Mouse (Mus musculus): Measurements from ENCODE around the gene Dnmbp. TPM values are rescaled to one million over a fixed set of nuclear protein-coding genes. Genes with fewer than 3 reads are reported as not detected.

The Dnmbp gene
- polyA plus RNA-seq, 1 experiment from 2014 or later, result 19.2 TPM

- H3K4me3 ChIP-seq (replicated peaks; ENCODE audit: low read depth, low read length), result no peak overlapping the region
- H3K4me2 ChIP-seq (ENCODE audit: low read length), result peak overlapping the region; percentile 49; the same call in 1 of the 2 replicates
- WGBS, result 77% methylated on average over 2 of the region's 2 CpGs
Measured at GRCm38 (mm10) chr19:43887725-43888124, 52.3 kb downstream of the Dnmbp start.

GRCm38 (mm10) chr19:43887242-43887641 is 52.7 kb downstream of the Dnmbp start:
- no peak for ATAC-seq (replicated peaks; ENCODE audit: low FRiP score, low read depth)
- Histone ChIP-seq H3K36me3 (ENCODE audit: insufficient read depth, low read length) (0 out of 2 replicates have a peak, but pooled peaks cover 2% of the 10 kb centered on the region), H3K27ac (no peak overlapping the region), H3K4me2 (ENCODE audit: low read length) (peak overlapping the region; percentile 49; the same call in 1 of the 2 replicates), H3K27me3 (ENCODE audit: insufficient read depth, low read length) (no peaks in the 10 kb centered on the region), H3K4me1 (replicated peaks; ENCODE audit: insufficient read depth, low read length) (peaks cover 17% of the 10 kb centered on the region), H3K9me3 (replicated peaks; ENCODE audit: low read length) (no peaks in the 10 kb centered on the region), H3K9ac (ENCODE audit: low read depth, low read length) (no peak overlapping the region), H3K4me3 (replicated peaks; ENCODE audit: low read depth, low read length) (no peak overlapping the region)
- 85% methylated on average over 5 of the region's 5 CpGs for WGBS
- TF ChIP-seq CTCF (IDR thresholded peaks at IDR 0.05; ENCODE audit: low read depth), result no peak; the same call in 1 of the 2 replicates
- DNase-seq (ENCODE audit: low spot score), result no peak

More at GRCm38 (mm10) chr19:43887725-43888124, 52.3 kb downstream of the Dnmbp start:
- no peak for ATAC-seq (replicated peaks; ENCODE audit: low FRiP score, low read depth)
- Histone ChIP-seq H3K9ac (ENCODE audit: low read depth, low read length) (no peak overlapping the region), H3K36me3 (ENCODE audit: insufficient read depth, low read length) (0 out of 2 replicates have a peak, but pooled peaks cover 2% of the 10 kb centered on the region), H3K4me1 (replicated peaks; ENCODE audit: insufficient read depth, low read length) (peaks cover 17% of the 10 kb centered on the region), H3K27ac (no peak overlapping the region), H3K9me3 (replicated peaks; ENCODE audit: low read length) (no peaks in the 10 kb centered on the region), H3K27me3 (ENCODE audit: insufficient read depth, low read length) (no peaks in the 10 kb centered on the region)
- TF ChIP-seq CTCF (IDR thresholded peaks at IDR 0.05; ENCODE audit: low read depth), result no peak
- no peak for DNase-seq (ENCODE audit: low spot score)

- Histone ChIP-seq H3K4me1 (replicated peaks; ENCODE audit: insufficient read depth, low read length) (peaks cover 17% of the 10 kb centered on the region), H3K27me3 (ENCODE audit: insufficient read depth, low read length) (no peaks in the 10 kb centered on the region), H3K4me3 (replicated peaks; ENCODE audit: low read depth, low read length) (no peak overlapping the region), H3K9ac (ENCODE audit: low read depth, low read length) (0 out of 2 replicates have a peak overlapping the region, but pooled peaks have one; percentile 10), H3K36me3 (ENCODE audit: insufficient read depth, low read length) (0 out of 2 replicates have a peak, but pooled peaks cover 2% of the 10 kb centered on the region), H3K9me3 (replicated peaks; ENCODE audit: low read length) (no peaks in the 10 kb centered on the region), H3K27ac (no peak overlapping the region), H3K4me2 (ENCODE audit: low read length) (peak overlapping the region; percentile 42)
- 47% methylated on average over 12 of the region's 12 CpGs for WGBS
- ATAC-seq (replicated peaks; ENCODE audit: low FRiP score, low read depth) (no peak), DNase-seq (ENCODE audit: low spot score) (no peak)
- TF ChIP-seq CTCF (IDR thresholded peaks at IDR 0.05; ENCODE audit: low read depth), result no peak
Measured at GRCm38 (mm10) chr19:43886371-43887099, 53.5 kb downstream of the Dnmbp start.

GRCm38 (mm10) chr19:43884668-43885498 is 55.1 kb downstream of the Dnmbp start:
- Histone ChIP-seq H3K36me3 (ENCODE audit: insufficient read depth, low read length) (0 out of 2 replicates have a peak, but pooled peaks cover 2% of the 10 kb centered on the region), H3K4me1 (replicated peaks; ENCODE audit: insufficient read depth, low read length) (peaks cover 23% of the 10 kb centered on the region), H3K27ac (no peak overlapping the region), H3K27me3 (ENCODE audit: insufficient read depth, low read length) (no peaks in the 10 kb centered on the region), H3K9ac (ENCODE audit: low read depth, low read length) (no peak overlapping the region), H3K4me3 (replicated peaks; ENCODE audit: low read depth, low read length) (no peak overlapping the region), H3K4me2 (ENCODE audit: low read length) (peak overlapping the region; percentile 27), H3K9me3 (replicated peaks; ENCODE audit: low read length) (no peaks in the 10 kb centered on the region)
- 54% methylated on average over 13 of the region's 13 CpGs for WGBS
- no peak for TF ChIP-seq CTCF (IDR thresholded peaks at IDR 0.05; ENCODE audit: low read depth)
- DNase-seq (ENCODE audit: low spot score) (no peak), ATAC-seq (replicated peaks; ENCODE audit: low FRiP score, low read depth) (no peak)

- Histone ChIP-seq H3K4me1 (replicated peaks; ENCODE audit: insufficient read depth, low read length) (peaks cover 32% of the 10 kb centered on the region), H3K36me3 (ENCODE audit: insufficient read depth, low read length) (no peaks in the 10 kb centered on the region), H3K4me2 (ENCODE audit: low read length) (peak overlapping the region; percentile 39), H3K4me3 (replicated peaks; ENCODE audit: low read depth, low read length) (no peak overlapping the region), H3K9me3 (replicated peaks; ENCODE audit: low read length) (no peaks in the 10 kb centered on the region), H3K27me3 (ENCODE audit: insufficient read depth, low read length) (no peaks in the 10 kb centered on the region), H3K27ac (peak overlapping the region; percentile 71), H3K9ac (ENCODE audit: low read depth, low read length) (0 out of 2 replicates have a peak overlapping the region, but pooled peaks have one; percentile 5)
- DNase-seq (ENCODE audit: low spot score), result peak; percentile 54
- TF ChIP-seq CTCF (IDR thresholded peaks at IDR 0.05; ENCODE audit: low read depth), result no peak
- 14% methylated on average over 18 of the region's 18 CpGs for WGBS
- no peak for ATAC-seq (replicated peaks; ENCODE audit: low FRiP score, low read depth)
Measured at GRCm38 (mm10) chr19:43882895-43883573, 57.0 kb downstream of the Dnmbp start.

- no peak for DNase-seq (ENCODE audit: low spot score)
- peaks cover 32% of the 10 kb centered on the region for H3K4me1 ChIP-seq (replicated peaks; ENCODE audit: insufficient read depth, low read length)
Measured at GRCm38 (mm10) chr19:43881615-43882014, 58.4 kb downstream of the Dnmbp start.

More at GRCm38 (mm10) chr19:43881615-43882014, 58.4 kb downstream of the Dnmbp start:
- 83% methylated on average over 7 of the region's 7 CpGs for WGBS
- Histone ChIP-seq H3K27ac (no peak overlapping the region), H3K9ac (ENCODE audit: low read depth, low read length) (no peak overlapping the region), H3K4me2 (ENCODE audit: low read length) (no peak overlapping the region), H3K36me3 (ENCODE audit: insufficient read depth, low read length) (no peaks in the 10 kb centered on the region), H3K9me3 (replicated peaks; ENCODE audit: low read length) (no peaks in the 10 kb centered on the region), H3K27me3 (ENCODE audit: insufficient read depth, low read length) (no peaks in the 10 kb centered on the region), H3K4me3 (replicated peaks; ENCODE audit: low read depth, low read length) (no peak overlapping the region)
- peak; percentile 44 for TF ChIP-seq CTCF (IDR thresholded peaks at IDR 0.05; ENCODE audit: low read depth)
- ATAC-seq (replicated peaks; ENCODE audit: low FRiP score, low read depth), result no peak
